Mouse (Mus musculus): Measurements from ENCODE around the gene Parvb. TPM values are rescaled to one million over a fixed set of nuclear protein-coding genes. Genes with fewer than 3 reads are reported as not detected.

The Parvb gene
- polyA plus RNA-seq, 1 experiment from 2014 or later = 0.06 TPM

DNA sequence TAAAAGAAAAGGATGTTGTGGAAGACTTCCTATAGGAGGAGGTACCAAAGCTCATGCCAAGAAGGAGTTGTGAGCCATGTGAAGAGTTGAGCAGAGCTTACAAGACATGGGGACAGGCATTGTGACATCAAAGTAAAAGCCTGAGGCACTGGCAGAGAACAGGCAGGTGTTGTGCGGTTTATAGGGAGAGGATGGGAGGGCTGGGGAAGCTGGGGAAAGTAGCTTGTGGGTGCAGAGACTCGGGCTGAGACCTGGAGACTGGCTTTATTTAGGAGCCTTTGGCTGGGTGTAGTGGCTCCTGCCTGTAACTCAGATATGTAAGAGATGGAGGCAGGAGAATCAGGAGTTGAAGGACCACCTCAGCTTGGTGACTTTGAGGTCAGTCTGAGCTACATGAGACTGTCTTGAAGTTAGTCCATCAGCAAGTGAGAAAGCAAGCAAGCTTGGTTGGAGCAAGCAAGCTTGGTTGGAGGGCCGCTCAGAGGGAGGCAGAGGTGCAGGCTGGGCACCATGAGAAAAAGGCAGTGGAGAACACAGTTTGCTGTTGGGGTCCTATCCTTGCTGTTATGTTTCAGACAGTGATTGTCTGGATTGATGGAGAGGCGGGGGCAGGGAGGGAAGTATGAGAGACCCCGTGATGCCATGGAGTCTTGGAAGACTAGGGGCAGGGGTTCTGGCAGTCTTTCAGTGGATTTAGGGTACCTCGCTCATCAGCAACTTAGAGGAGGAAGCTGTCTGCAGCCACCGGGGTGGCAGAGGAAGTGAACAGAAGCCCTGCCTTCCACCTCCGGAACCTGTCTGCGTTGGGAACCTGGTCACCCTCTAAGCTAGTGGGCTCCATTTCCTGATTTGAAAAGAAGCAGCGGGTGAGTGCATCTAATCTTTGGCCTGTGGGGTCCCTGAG, 92.4 kb downstream of the Parvb start, which contains the start of gene Parvg:
TSS of gene Parvg (plus strand) at position 61 of the 904 bp plus-strand sequence.
- POLR2A ChIA-PET = interaction anchor here (0.6 kb wide), 1 partner anchor 35 kb away, joined by 3 read pairs; no protein-coding TSS in a partner anchor

GRCm38 (mm10) chr15:84324870-84325553, 93.2 kb downstream of the Parvb start:
- DNase-seq (ENCODE audit: low read depth, low spot score) (no peak), ATAC-seq (no peak)
- ChIA-PET POLR2A (no interaction called here), CTCF (no interaction called here)
- TF ChIP-seq CTCF (IDR thresholded peaks at IDR 0.05) = no peak
- in situ Hi-C loops (cut with MboI; ENCODE audit: low pct_unique_long_range_greater_than_20kb) = no loop called here
- peaks cover 20% of the 10 kb centered on the region for H3K27me3 ChIP-seq

More for the DNA sequence above, 92.4 kb downstream of the Parvb start, which contains the start of gene Parvg:
- peaks cover 22% of the 10 kb centered on the region for H3K27me3 ChIP-seq
- in situ Hi-C loops (cut with MboI; ENCODE audit: low pct_unique_long_range_greater_than_20kb) = no loop called here
- CTCF ChIA-PET = no interaction called here
- ATAC-seq (no peak), DNase-seq (ENCODE audit: low read depth, low spot score) (no peak)
- no peak for TF ChIP-seq CTCF (IDR thresholded peaks at IDR 0.05)

DNA sequence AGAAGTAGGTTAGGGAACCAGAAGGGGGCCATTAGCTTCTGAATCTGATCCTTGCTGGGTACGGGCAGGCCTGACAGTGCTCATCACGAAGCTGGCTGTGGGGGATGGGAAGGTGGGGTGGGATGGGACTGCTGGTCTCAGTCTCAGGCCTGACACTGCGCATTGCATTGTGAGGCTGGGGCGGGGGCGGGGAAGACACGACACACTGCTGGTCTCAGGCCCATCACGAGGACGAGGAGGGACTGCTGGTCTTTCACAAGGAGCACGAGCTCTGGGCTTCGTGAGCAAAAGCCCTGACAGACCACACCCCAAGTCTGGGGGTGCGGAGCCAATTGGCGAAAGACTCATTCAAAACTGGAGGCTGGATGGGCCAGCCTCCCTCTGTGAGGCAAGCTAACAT, 93.9 kb downstream of the Parvb start:
- ATAC-seq = no peak
- peaks cover 17% of the 10 kb centered on the region for H3K27me3 ChIP-seq
- no peak for DNase-seq (ENCODE audit: low read depth, low spot score)
- ChIA-PET CTCF (no interaction called here), POLR2A (no interaction called here)
- in situ Hi-C loops (cut with MboI; ENCODE audit: low pct_unique_long_range_greater_than_20kb) = no loop called here
- no peak for TF ChIP-seq CTCF (IDR thresholded peaks at IDR 0.05)

- in situ Hi-C loops (cut with MboI; ENCODE audit: low pct_unique_long_range_greater_than_20kb) = no loop called here
- ChIA-PET CTCF (no interaction called here), POLR2A (no interaction called here)
- no peak for TF ChIP-seq CTCF (IDR thresholded peaks at IDR 0.05)
- DNase-seq (ENCODE audit: low read depth, low spot score) = no peak
- H3K27me3 ChIP-seq = peaks cover 4% of the 10 kb centered on the region
- ATAC-seq = no peak
Measured at GRCm38 (mm10) chr15:84328870-84329269, 97.0 kb downstream of the Parvb start.

DNA sequence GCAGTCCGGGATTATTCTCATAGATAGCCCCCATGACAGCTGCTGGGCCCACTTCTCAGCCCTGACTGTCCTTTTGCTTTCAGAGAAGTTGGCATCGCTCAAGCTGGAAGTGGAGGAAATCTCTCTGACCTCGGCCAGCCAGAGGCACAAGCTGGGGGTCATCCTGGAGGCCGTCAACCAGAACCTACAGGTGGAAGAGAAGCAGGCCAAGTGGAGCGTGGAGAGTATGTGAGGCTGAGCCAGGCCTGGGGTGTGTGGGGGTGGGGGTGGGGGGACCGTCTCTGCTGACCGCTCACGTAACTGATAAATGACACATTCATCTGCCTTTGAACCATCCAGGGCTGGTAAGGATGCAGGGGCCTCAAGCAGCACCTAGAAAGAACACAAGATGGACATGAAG, 98.1 kb downstream of the Parvb start:
- in situ Hi-C loops (cut with MboI; ENCODE audit: low pct_unique_long_range_greater_than_20kb) = no loop called here
- ChIA-PET POLR2A (interaction anchor here (0.6 kb wide), 1 partner anchor 64 kb away, joined by 6 read pairs; no protein-coding TSS in a partner anchor), CTCF (no interaction called here)
- H3K27me3 ChIP-seq = peaks cover 4% of the 10 kb centered on the region
- TF ChIP-seq CTCF (IDR thresholded peaks at IDR 0.05) = no peak
- ATAC-seq (no peak), DNase-seq (ENCODE audit: low read depth, low spot score) (no peak)

DNA sequence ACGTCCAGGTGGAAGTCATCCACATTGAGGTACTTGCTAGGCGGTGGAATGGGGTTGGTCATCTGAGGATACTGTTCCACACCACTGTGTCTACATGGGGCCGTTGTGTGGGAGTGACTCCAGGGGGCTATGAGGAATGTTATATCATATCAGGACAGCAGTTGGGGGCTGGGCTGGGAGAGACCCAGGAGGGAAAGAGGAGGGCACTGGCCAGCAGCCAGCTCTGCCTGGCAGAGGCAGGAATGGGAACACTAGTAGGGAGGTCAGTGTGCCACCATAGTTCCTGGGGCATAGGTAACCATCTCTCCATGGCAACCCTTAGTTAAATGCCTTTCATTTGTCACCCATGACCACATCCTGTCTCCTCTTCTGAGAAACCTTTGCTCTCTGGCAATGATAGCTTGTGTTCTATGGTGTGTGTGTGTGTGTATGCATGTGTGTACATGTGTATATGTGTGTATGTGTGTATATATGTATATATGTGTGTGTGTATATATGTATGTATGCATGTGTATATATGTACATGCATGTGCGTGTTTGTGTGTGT, 99.3 kb downstream of the Parvb start:
- no peak for DNase-seq (ENCODE audit: low read depth, low spot score)
- ATAC-seq = no peak
- in situ Hi-C loops (cut with MboI; ENCODE audit: low pct_unique_long_range_greater_than_20kb) = no loop called here
- ChIA-PET POLR2A (no interaction called here), CTCF (no interaction called here)
- H3K27me3 ChIP-seq = peaks cover 4% of the 10 kb centered on the region
- no peak for TF ChIP-seq CTCF (IDR thresholded peaks at IDR 0.05)

DNA sequence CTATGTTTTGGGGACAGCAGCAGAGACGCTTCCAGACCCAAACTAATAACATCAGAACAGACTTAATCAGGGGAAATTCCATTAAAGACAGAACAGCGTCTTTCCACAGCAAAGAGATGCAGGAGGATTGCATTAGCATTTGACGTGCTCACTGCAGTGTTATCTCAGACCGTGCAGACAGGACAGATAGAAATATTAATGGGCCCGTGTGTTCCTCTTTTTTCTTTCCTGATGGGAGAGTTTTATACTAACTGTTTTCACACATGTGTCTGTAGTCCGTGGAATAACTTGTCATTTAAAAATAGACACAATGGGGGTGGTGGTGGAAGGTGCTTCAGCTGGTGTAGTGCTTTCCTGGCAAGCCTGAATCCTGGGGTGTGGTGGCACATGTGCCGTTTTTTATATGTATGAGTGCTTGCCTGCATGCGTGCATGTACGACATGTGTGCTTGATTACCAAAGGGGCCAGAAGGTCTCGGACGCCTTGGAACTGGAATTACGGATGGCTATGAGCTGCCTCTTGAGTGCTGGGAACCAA, 104.5 kb downstream of the Parvb start:
- no peak for TF ChIP-seq CTCF (IDR thresholded peaks at IDR 0.05)
- DNase-seq (ENCODE audit: low read depth, low spot score) (no peak), ATAC-seq (no peak)
- H3K27me3 ChIP-seq = no peaks in the 10 kb centered on the region
- POLR2A ChIA-PET = no interaction called here
- CTCF ChIA-PET = no interaction called here
- in situ Hi-C loops (cut with MboI; ENCODE audit: low pct_unique_long_range_greater_than_20kb) = no loop called here

DNA sequence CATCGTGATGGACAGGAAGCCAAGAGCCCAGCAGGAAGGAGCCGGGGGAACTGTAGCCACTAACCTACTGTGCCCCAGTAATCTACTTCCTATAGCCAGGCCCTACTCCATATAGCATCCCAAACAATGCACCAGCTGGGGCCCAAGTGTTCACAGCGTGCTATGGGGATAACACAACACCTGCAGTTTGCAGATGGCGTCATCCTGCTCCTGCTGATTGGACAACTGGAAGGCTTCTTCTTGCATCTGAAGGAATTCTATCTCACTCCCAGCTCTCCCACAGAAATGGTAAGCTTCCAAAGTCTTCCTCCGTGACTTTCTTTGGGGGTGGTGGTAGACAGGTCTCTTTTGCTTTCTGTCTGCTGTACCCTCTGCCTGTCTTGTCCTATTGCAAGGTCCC, 105.8 kb downstream of the Parvb start:
- ATAC-seq = no peak
- ChIA-PET POLR2A (no interaction called here), CTCF (no interaction called here)
- in situ Hi-C loops (cut with MboI; ENCODE audit: low pct_unique_long_range_greater_than_20kb) = no loop called here
- no peak for TF ChIP-seq CTCF (IDR thresholded peaks at IDR 0.05)
- DNase-seq (ENCODE audit: low read depth, low spot score) = no peak
- H3K27me3 ChIP-seq = no peaks in the 10 kb centered on the region

DNA sequence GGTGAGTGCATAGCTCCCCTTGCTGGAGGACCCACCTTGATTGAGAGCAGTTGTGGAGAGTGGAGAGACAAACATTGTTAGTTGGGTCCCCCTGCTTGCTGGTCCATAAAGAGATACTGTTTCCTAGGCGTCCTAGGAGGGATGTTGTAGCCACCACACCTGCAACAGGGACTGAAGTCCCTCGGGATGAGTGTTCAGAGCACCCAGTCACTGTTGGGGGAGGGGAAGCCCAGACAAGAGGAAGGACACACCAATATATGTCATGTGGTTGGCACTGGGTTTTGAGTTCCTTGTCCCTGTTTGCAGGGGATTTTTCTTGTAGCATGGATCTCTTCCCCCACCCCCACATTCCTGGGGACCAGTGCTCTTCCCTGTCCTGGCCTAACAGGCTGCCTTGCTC, 109.1 kb downstream of the Parvb start:
- DNase-seq (ENCODE audit: low read depth, low spot score) = no peak
- TF ChIP-seq CTCF (IDR thresholded peaks at IDR 0.05) = no peak
- no peak for ATAC-seq
- in situ Hi-C loops (cut with MboI; ENCODE audit: low pct_unique_long_range_greater_than_20kb) = no loop called here
- no peaks in the 10 kb centered on the region for H3K27me3 ChIP-seq
- ChIA-PET CTCF (no interaction called here), POLR2A (no interaction called here)

GRCm38 (mm10) chr15:84348769-84349168, 116.9 kb downstream of the Parvb start:
- DNase-seq (ENCODE audit: low read depth, low spot score) = no peak
- ATAC-seq = no peak
- TF ChIP-seq CTCF (IDR thresholded peaks at IDR 0.05) = no peak
- ChIA-PET CTCF (interaction anchor here (0.6 kb wide), 1 partner anchor 219 kb away, joined by 3 read pairs; no protein-coding TSS in a partner anchor), POLR2A (no interaction called here)
- H3K27me3 ChIP-seq = no peaks in the 10 kb centered on the region
- in situ Hi-C loops (cut with MboI; ENCODE audit: low pct_unique_long_range_greater_than_20kb) = no loop called here

All from Patski (cell line).